Mouse (Mus musculus): ENCODE results near the gene Slc44a4. TPM values are rescaled to one million over a fixed set of nuclear protein-coding genes. Genes with fewer than 3 reads are reported as not detected.

Slc44a4 gene
- not detected in 2 replicates for polyA plus RNA-seq (2015; fragmentation: Nextera tagmentation; extraction: Ambion mirVana)

DNA sequence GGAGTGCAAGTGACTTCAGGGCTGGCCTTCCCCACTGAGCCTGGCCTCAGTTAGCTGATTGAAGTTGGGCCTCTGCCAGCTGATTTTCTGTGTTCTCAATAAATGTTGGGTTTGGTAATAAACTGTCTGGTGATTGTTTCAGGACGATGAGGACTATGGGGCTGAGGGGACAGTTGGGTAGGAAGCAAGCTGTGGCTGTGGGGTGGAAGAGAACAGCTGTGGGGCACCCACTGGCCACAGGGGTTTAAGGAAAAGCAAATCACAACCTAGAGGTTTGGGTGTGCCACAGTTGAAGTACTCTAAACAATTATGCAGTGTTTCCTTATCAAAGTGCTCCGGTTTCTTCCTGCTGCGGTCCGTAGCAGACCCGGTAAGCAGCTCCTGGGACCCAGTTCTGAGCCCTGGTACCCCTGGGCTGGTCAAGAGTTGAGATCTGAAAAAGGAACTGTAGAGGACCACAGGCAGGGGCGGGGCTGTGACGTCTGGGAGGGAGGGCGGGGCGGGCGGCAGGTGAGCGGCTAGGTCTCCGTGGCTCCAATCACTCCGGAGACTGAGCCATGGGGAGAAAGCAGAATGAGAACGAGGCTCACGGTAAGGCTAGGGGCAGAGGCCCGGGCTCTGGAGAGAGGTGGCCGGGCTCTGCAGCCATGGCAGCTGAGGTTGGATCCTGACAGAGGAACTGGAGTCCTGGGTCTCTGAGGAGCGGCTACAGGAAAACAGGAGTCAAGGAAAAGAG, at the start of gene Slc44a4:
Gene Slc44a4, plus strand, starts transcription at position 537 of the 736 bp plus-strand sequence.
- WGBS: 39% methylated on average over 18 of the region's 18 CpGs
- H3K27me3 ChIP-seq: no peaks in the 10 kb centered on the region
- H3K9me3 ChIP-seq: no peaks in the 10 kb centered on the region
- no peaks in the 10 kb centered on the region; the same call in 1 of the 2 replicates for H3K4me1 ChIP-seq (replicated peaks)
- ATAC-seq (ENCODE audit: low read depth): no peak
- 0 out of 2 replicates have a peak within 1 kb of the TSS, but pooled peaks have one; percentile 17 for H3K9ac ChIP-seq
- no peak within 1 kb of the TSS for H3K27ac ChIP-seq (replicated peaks)
- peaks cover 50% of the 10 kb centered on the region for H3K36me3 ChIP-seq
- H3K4me3 ChIP-seq: no peak within 1 kb of the TSS
- H3K4me2 ChIP-seq: no peak within 1 kb of the TSS

DNA sequence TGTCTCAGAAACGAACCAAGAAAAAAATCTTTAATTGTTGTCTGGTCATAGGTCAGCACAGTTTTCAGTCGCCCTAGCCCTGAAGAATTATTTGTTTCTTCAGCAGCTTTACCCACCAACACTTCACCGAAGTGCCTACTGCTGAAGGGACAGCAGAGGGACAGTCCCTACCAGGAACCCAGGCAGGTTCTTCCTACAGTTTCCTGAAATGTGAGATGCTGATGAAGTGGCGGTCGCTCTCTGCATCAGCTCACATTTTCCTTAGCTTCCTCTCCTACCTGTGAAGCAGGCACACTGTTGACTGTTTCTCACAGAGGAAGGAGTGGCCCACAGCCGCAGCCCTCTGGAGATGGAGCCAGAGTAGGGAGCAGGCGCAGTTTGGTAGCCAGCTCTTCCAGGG, 48.3 kb upstream of the Slc44a4 start:
- H3K4me1 ChIP-seq (replicated peaks): no peaks in the 10 kb centered on the region
- ATAC-seq (ENCODE audit: low read depth): no peak
- no peak overlapping the region for H3K4me2 ChIP-seq
- no peaks in the 10 kb centered on the region for H3K9me3 ChIP-seq
- no peaks in the 10 kb centered on the region for H3K27me3 ChIP-seq
- H3K9ac ChIP-seq: no peak overlapping the region
- H3K36me3 ChIP-seq: no peaks in the 10 kb centered on the region
- H3K4me3 ChIP-seq: no peak overlapping the region
- H3K27ac ChIP-seq (replicated peaks): no peak overlapping the region
- 68% methylated on average over 7 of the region's 7 CpGs for WGBS

DNA sequence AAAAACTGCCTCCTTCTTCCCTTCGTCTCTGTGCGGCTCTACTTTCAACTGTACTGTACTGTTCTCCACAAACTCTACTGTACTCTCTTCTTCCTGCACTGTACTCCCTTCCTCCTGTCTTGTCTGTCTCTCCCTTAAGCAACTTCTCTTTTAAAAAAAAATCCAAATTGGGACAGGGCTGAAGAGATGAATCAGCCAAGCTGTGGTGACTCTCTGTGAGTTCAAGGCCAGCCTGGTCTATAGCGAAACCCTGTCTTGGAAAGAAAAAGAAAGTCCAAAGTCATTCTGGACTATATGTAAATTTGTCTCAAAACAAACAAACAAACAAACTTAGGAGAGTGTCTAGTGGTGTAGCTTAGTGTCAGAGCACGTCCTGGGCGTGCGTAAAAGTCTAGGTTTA, 39.9 kb upstream of the Slc44a4 start:
- H3K27ac ChIP-seq (replicated peaks): no peak overlapping the region
- no peaks in the 10 kb centered on the region for H3K36me3 ChIP-seq
- no peaks in the 10 kb centered on the region for H3K27me3 ChIP-seq
- no peak overlapping the region for H3K4me3 ChIP-seq
- H3K4me1 ChIP-seq (replicated peaks): no peaks in the 10 kb centered on the region
- H3K9ac ChIP-seq: no peak overlapping the region
- no peak overlapping the region for H3K4me2 ChIP-seq
- no peak for ATAC-seq (ENCODE audit: low read depth)
- H3K9me3 ChIP-seq: no peaks in the 10 kb centered on the region
- 88% methylated on average over 6 of the region's 6 CpGs for WGBS

DNA sequence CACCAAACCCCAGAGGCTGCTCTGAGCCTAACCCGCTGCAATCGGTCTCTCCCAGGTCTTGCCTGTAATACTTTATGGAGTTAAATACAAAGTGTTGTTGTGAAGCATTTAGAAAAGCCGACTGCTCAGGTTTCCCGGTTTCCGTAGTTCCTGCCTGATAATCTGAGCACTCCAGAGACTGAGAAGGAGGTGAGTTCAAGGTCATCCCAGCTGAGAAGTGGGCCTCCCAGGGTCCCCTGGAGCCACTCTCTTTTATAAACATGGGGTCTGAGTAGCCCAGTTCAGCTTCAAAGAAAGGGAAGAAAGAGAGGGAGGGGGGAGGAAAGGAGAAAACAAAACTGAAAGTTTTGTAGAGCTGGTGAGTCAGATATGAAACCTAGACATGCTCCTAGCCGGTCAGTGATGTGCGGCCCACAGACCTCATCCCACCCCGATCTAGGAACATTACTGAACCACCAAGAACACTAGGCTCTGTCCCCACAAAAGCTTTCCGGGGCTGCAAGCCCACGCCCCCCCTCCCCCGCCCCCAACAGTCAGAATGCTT, 34.9 kb upstream of the Slc44a4 start, which contains the start of gene Zbtb12:
Gene Zbtb12, plus strand, starts transcription at position 148 of the 544 bp plus-strand sequence.
- H3K9me3 ChIP-seq: no peaks in the 10 kb centered on the region
- H3K36me3 ChIP-seq: no peaks in the 10 kb centered on the region
- no peak within 1 kb of the TSS for H3K4me2 ChIP-seq
- no peak within 1 kb of the TSS for H3K27ac ChIP-seq (replicated peaks)
- no peaks in the 10 kb centered on the region for H3K4me1 ChIP-seq (replicated peaks)
- no peak within 1 kb of the TSS for H3K9ac ChIP-seq
- no peak within 1 kb of the TSS for H3K4me3 ChIP-seq
- WGBS: 67% methylated on average over 11 of the region's 11 CpGs
- no peak for ATAC-seq (ENCODE audit: low read depth)
- H3K27me3 ChIP-seq: peaks cover 12% of the 10 kb centered on the region

DNA sequence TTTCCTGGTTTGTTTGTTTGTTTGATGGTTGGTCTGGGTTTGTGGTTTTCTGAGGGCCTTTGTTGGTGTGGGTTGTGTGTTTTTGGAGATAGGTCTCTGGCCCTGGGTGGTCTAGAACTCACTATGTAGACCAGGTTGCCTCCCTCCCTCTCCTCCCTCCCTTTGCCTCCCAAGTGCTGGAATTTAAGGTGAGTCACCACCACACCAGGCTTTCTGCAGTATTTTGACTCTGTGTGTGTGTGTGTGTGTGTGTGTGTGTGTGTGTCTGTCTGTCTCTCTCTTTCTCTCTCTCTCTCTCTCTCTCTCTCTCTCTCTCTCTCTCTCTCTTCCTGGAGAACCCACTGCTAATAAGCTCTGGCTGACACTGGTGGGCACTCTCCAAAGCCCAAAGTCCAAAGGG, 33.1 kb upstream of the Slc44a4 start:
- no peak overlapping the region for H3K4me2 ChIP-seq
- H3K4me1 ChIP-seq (replicated peaks): no peaks in the 10 kb centered on the region
- H3K27ac ChIP-seq (replicated peaks): no peak overlapping the region
- H3K36me3 ChIP-seq: no peaks in the 10 kb centered on the region
- peaks cover 12% of the 10 kb centered on the region for H3K27me3 ChIP-seq
- no peak overlapping the region for H3K4me3 ChIP-seq
- H3K9me3 ChIP-seq: no peaks in the 10 kb centered on the region
- ATAC-seq (ENCODE audit: low read depth): no peak
- H3K9ac ChIP-seq: no peak overlapping the region

DNA sequence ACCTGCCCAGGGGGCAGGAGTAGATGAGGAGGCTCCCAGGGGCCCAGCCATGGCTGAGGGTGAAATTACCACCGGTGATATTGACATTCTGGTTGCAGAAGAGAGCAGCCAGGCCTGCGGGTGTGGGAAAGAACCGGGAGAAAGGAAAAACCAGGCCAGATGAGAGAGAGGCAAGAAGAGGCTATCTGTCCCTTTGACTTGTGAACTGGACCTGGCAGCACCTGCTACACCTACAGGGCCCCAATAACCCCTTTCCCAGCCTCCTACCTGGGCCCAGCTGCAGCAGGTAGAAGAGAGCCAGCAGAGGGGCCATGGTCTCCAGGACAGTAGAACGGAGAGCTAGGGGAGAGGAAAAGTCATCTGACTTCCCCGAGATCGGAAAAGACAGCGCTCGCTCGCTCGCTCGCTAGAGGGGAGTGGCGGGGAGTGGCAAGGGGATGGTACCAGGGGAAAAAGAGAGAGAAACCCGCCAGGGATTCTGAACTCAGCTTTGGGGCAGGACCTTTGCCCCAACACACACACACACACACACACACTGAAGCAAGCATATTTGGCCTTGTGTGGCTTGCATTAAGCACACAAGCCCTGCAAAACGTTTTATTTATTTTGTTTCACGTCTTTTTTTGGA, 32.5 kb upstream of the Slc44a4 start, which contains the start of gene Gm20547:
Gene Gm20547, minus strand, starts transcription at position 360 of the 628 bp plus-strand sequence.
- peaks cover 12% of the 10 kb centered on the region for H3K27me3 ChIP-seq
- no peaks in the 10 kb centered on the region for H3K4me1 ChIP-seq (replicated peaks)
- H3K27ac ChIP-seq (replicated peaks): no peak within 1 kb of the TSS
- peak within 1 kb of the TSS; percentile 45; the same call in 1 of the 2 replicates for H3K9ac ChIP-seq
- H3K9me3 ChIP-seq: no peaks in the 10 kb centered on the region
- 9% methylated on average over 15 of the region's 15 CpGs for WGBS
- no peaks in the 10 kb centered on the region for H3K36me3 ChIP-seq
- no peak within 1 kb of the TSS for H3K4me3 ChIP-seq
- ATAC-seq (ENCODE audit: low read depth): no peak
- peak within 1 kb of the TSS; percentile 22; the same call in 1 of the 2 replicates for H3K4me2 ChIP-seq

DNA sequence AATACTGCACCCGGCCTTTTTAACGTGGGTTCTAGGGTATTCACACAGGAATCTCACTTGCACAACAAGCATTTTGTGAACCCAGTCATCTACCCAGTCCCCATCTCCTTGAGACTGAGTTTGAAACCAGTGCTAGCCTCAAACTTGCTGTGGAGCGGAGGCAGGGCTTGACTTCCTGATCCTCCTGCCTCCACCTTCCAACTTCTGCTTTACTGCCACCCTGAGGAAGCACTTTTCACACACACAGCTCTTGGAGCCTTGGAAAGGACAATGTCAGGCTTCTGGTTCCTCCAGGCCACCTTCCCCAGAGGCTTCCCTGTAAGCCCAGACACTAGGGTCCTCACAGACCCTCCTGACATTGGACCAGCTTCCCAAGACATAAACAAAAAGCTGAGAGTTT, 30.9 kb upstream of the Slc44a4 start:
- Histone ChIP-seq H3K27ac (replicated peaks) (no peak overlapping the region), H3K4me1 (replicated peaks) (no peaks in the 10 kb centered on the region), H3K4me2 (no peak overlapping the region), H3K27me3 (peaks cover 12% of the 10 kb centered on the region), H3K36me3 (no peaks in the 10 kb centered on the region), H3K9ac (no peak overlapping the region), H3K4me3 (no peak overlapping the region), H3K9me3 (no peaks in the 10 kb centered on the region)
- 68% methylated on average over 3 of the region's 3 CpGs for WGBS
- ATAC-seq (ENCODE audit: low read depth): no peak

DNA sequence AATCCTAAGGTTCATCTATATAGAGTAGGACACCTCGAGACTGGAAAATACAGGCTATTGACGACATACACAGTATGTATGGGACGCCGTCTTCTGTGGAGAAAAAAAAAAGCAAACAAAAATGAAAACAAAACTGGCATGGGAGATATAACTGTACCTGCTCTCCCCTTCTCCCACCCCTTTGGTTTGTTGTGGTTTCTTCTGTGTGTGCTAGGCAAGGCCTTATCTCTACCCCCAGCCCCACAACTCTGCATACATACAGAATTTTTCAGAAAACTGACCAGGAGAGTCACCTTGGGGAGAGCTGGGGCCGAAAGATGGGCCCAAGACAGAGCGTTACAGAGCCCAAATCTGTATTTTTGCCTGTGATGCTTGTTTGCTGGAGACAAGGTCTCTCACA, 29.6 kb upstream of the Slc44a4 start:
- Histone ChIP-seq H3K9ac (no peak overlapping the region), H3K27me3 (peaks cover 12% of the 10 kb centered on the region), H3K36me3 (no peaks in the 10 kb centered on the region), H3K4me2 (no peak overlapping the region), H3K4me1 (replicated peaks) (no peaks in the 10 kb centered on the region), H3K4me3 (no peak overlapping the region), H3K27ac (replicated peaks) (no peak overlapping the region), H3K9me3 (no peaks in the 10 kb centered on the region)
- ATAC-seq (ENCODE audit: low read depth): no peak
- 86% methylated on average over 6 of the region's 6 CpGs for WGBS

DNA sequence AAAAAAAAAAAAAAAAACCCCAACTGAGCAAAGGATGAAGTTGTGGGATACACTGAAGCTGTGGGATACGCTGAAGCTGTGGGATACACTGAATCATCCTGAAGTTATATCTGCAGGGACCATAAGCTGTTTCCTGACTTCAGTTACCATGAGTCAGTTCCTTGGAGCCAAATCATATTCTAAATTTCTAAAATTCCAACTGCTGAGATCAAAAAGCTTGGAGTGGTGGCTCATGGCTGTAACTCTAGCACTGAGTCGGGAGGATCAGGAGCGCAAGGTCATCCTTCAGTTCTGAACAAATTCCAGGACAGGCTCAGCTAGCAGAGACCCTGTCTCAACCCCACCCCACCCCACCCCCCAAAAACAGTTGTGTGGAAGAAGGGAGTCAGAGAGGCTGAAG, 28.7 kb upstream of the Slc44a4 start:
- 90% methylated on average over 3 of the region's 3 CpGs for WGBS
- no peak overlapping the region for H3K4me2 ChIP-seq
- H3K27me3 ChIP-seq: peaks cover 12% of the 10 kb centered on the region
- no peak overlapping the region for H3K9ac ChIP-seq
- H3K36me3 ChIP-seq: no peaks in the 10 kb centered on the region
- no peaks in the 10 kb centered on the region for H3K4me1 ChIP-seq (replicated peaks)
- no peak for ATAC-seq (ENCODE audit: low read depth)
- H3K4me3 ChIP-seq: no peak overlapping the region
- no peaks in the 10 kb centered on the region for H3K9me3 ChIP-seq
- H3K27ac ChIP-seq (replicated peaks): no peak overlapping the region

DNA sequence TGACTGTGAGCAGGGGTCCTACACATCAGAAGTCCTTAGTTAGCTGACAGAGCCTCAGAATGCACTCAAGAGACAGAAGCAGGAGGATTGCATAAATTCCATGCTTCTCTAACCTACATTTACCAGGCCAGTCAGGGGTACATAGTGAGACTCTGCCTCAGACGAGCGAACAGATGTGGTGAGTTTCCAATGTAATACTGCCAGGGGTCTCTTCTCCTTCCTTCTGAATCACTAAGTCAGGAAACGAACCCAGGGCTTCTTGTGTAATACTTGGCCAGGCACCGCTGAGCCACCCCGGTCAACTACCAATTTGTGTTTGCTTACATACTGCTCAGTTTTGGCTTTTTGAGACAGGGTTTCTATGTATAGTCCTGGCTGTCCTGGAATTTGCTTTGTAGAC, 26.3 kb upstream of the Slc44a4 start:
- no peaks in the 10 kb centered on the region for H3K27me3 ChIP-seq
- no peak overlapping the region for H3K9ac ChIP-seq
- H3K4me3 ChIP-seq: no peak overlapping the region
- no peaks in the 10 kb centered on the region for H3K4me1 ChIP-seq (replicated peaks)
- ATAC-seq (ENCODE audit: low read depth): no peak
- WGBS: 88% methylated on average over 5 of the region's 5 CpGs
- H3K36me3 ChIP-seq: no peaks in the 10 kb centered on the region
- H3K27ac ChIP-seq (replicated peaks): no peak overlapping the region
- no peak overlapping the region for H3K4me2 ChIP-seq
- no peaks in the 10 kb centered on the region for H3K9me3 ChIP-seq

DNA sequence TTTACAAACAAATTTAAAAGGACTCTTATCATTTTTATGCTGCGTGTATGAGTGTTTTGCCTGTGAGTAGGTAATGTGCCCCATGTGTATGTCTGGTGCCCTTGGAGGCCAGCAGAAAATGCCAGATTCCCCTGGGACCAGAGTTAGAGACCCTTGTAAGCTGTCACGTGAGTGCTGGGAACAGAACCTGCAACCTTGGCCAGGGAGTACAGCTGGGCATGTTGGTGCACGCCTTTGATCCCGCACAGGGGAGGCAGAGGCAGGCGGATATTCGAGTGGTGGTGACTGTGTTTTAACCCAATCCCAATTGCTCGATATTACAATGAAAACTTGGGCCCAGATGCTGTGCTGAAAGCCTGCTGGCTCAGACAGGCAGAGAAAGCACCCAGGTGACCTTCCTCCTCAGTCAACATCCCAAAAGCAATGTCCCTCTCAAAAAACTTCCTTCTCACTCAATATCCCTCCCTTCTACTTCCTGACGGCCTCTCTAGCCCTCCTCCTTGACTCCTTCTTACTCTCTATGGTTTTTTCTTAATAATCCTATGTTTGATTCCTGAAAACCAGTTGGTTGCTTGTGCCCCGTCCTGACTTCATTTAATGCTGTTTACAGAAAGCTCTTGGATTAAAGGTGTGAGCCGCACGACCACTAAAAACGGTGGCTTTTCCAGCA, 24.1 kb upstream of the Slc44a4 start:
- H3K27me3 ChIP-seq: no peaks in the 10 kb centered on the region
- WGBS: 91% methylated on average over 12 of the region's 12 CpGs
- no peak overlapping the region for H3K27ac ChIP-seq (replicated peaks)
- ATAC-seq (ENCODE audit: low read depth): no peak
- H3K4me1 ChIP-seq (replicated peaks): peaks cover 8% of the 10 kb centered on the region
- no peak overlapping the region for H3K4me3 ChIP-seq
- no peak overlapping the region for H3K9ac ChIP-seq
- no peaks in the 10 kb centered on the region for H3K36me3 ChIP-seq
- H3K9me3 ChIP-seq: no peaks in the 10 kb centered on the region
- H3K4me2 ChIP-seq: no peak overlapping the region

DNA sequence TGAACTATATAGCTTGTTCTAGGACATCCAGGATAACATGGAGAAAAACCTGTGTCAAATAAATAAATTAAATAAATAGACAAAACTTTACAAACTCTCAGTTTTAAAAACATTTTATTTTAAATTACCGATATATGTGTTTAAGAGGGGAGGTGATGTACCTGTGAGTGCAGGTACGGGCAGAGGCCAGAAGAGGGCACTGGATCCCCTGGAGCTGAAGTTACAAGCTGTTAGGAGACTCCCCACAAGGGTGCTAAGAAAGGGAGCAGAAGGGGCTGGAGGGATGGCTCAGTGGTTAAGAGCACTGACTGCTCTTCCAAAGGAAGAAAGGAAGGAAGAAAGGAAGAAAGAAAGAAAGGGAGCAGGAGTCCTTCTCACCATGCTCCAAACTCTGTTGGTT, 22.9 kb upstream of the Slc44a4 start:
- Histone ChIP-seq H3K9ac (no peak overlapping the region), H3K27ac (replicated peaks) (no peak overlapping the region), H3K27me3 (no peaks in the 10 kb centered on the region), H3K36me3 (peaks cover 7% of the 10 kb centered on the region), H3K9me3 (no peaks in the 10 kb centered on the region), H3K4me1 (replicated peaks) (peaks cover 20% of the 10 kb centered on the region), H3K4me3 (no peak overlapping the region), H3K4me2 (no peak overlapping the region)
- no peak for ATAC-seq (ENCODE audit: low read depth)
- 98% methylated on average over 2 of the region's 2 CpGs for WGBS
